Mouse (Mus musculus) kidney, embryonic 16.5 days (tissue): ENCODE data around the gene Habp2. TPM values are rescaled to one million over a fixed set of nuclear protein-coding genes. Genes with fewer than 3 reads are reported as not detected.
A peak's percentile ranks its signal among the peaks of the same experiment; 100 is the strongest.

Source experiments
- ATAC-seq: fragments of 200-750 bp; cut with Nextera tagmentation; 2 replicates; pipeline ENCODE4 v1.8.0; 2017; ENCODE audit warnings: moderate TSS enrichment; ENCODE audit not compliant: low FRiP score, low TSS enrichment
- H3K27ac ChIP-seq: fragments of 300-500 bp; sonication (generic); 2 replicates; pipeline ENCODE4 v1.5.1; 2014; ENCODE audit warnings: low read length
- H3K27me3 ChIP-seq: fragments of 300-500 bp; sonication (generic); 2 replicates; pipeline ENCODE4 v1.6.1; 2014; ENCODE audit warnings: low read length, control low read depth, mixed read lengths; ENCODE audit not compliant: insufficient read depth
- H3K36me3 ChIP-seq: fragments of 300-500 bp; sonication (generic); 2 replicates; pipeline ENCODE4 v1.6.1; 2014; ENCODE audit warnings: low read length, control low read depth, mixed read lengths; ENCODE audit not compliant: insufficient read depth
- H3K4me1 ChIP-seq: fragments of 300-500 bp; sonication (generic); 2 replicates; pipeline ENCODE4 v1.6.1; 2014; ENCODE audit warnings: low read length, control low read depth, mixed read lengths; ENCODE audit not compliant: insufficient read depth
- H3K4me2 ChIP-seq: fragments of 300-500 bp; sonication (generic); replicated peaks from 2 replicates; pipeline ENCODE4 v1.6.1; 2014; ENCODE audit warnings: low read depth, low read length
- H3K4me3 ChIP-seq: fragments of 300-500 bp; sonication (generic); 2 replicates; pipeline ENCODE4 v1.5.1; 2014; ENCODE audit warnings: mild to moderate bottlenecking, low read length
- H3K9ac ChIP-seq: fragments of 300-500 bp; sonication (generic); replicated peaks from 2 replicates; pipeline ENCODE4 v1.6.1; 2014; ENCODE audit warnings: low read length
- H3K9me3 ChIP-seq: fragments of 300-500 bp; sonication (generic); 2 replicates; pipeline ENCODE4 v1.6.1; 2016; ENCODE audit warnings: low read length, control low read depth
- WGBS: fragments of 180-500 bp; shearing (Covaris S2); extraction: QIAGEN DNeasy Blood & Tissue Kit; methylation state at CpG from one replicate; pipeline ENCODE4 v1.1.7; 2014; 5-methylcytosine and 5-hydroxymethylcytosine counted together
- polyA plus RNA-seq: library from polyadenylated mRNA; unstranded; fragments of >200 nt; fragmentation: Nextera tagmentation; extraction: Ambion mirVana; gene quantifications from 2 replicates; pipeline ENCODE4 v1.2.1, GENCODE M21; 2015

The Habp2 gene
- polyA plus RNA-seq, 1 experiment from 2014 or later, result 50.5 TPM

GRCm38 (mm10) chr19:56320186-56320860, 33.4 kb downstream of the Habp2 start:
- WGBS, result 7% methylated on average over 26 of the region's 26 CpGs
- H3K4me3 ChIP-seq, result peak overlapping the region; percentile 1; the same call in 1 of the 2 replicates
- ATAC-seq, result peak; percentile 23; the same call in 1 of the 2 replicates

GRCm38 (mm10) chr19:56321303-56321920, 34.5 kb downstream of the Habp2 start:
- no peak overlapping the region for H3K4me2 ChIP-seq
- no peaks in the 10 kb centered on the region for H3K9me3 ChIP-seq
- no peak overlapping the region for H3K4me3 ChIP-seq
- no peaks in the 10 kb centered on the region for H3K36me3 ChIP-seq
- peaks cover 23% of the 10 kb centered on the region for H3K4me1 ChIP-seq
- no peak overlapping the region for H3K9ac ChIP-seq
- WGBS, result 71% methylated on average over 12 of the region's 12 CpGs
- no peaks in the 10 kb centered on the region for H3K27me3 ChIP-seq
- H3K27ac ChIP-seq, result no peak overlapping the region
- no peak for ATAC-seq

More at GRCm38 (mm10) chr19:56320186-56320860, 33.4 kb downstream of the Habp2 start:
- Histone ChIP-seq H3K27me3 (no peaks in the 10 kb centered on the region), H3K4me1 (peaks cover 13% of the 10 kb centered on the region), H3K27ac (0 out of 2 replicates have a peak overlapping the region, but pooled peaks have one; percentile 9), H3K9me3 (no peaks in the 10 kb centered on the region), H3K36me3 (no peaks in the 10 kb centered on the region), H3K4me2 (peak overlapping the region; percentile 37), H3K9ac (peak overlapping the region; percentile 15; the same call in 1 of the 2 replicates)

GRCm38 (mm10) chr19:56325676-56326075, 38.7 kb downstream of the Habp2 start:
- 48% methylated on average over 10 of the region's 10 CpGs for WGBS
- peak; percentile 12; the same call in 1 of the 2 replicates for ATAC-seq
- peak overlapping the region; percentile 11 for H3K4me2 ChIP-seq

GRCm38 (mm10) chr19:56326243-56326855, 39.4 kb downstream of the Habp2 start:
- H3K4me3 ChIP-seq, result no peak overlapping the region
- WGBS, result 48% methylated on average over 21 of the region's 21 CpGs
- H3K9me3 ChIP-seq, result no peaks in the 10 kb centered on the region
- no peaks in the 10 kb centered on the region for H3K27me3 ChIP-seq
- H3K9ac ChIP-seq, result no peak overlapping the region
- H3K4me1 ChIP-seq, result peaks cover 10% of the 10 kb centered on the region
- H3K27ac ChIP-seq, result no peak overlapping the region
- peak overlapping the region; percentile 11 for H3K4me2 ChIP-seq
- no peaks in the 10 kb centered on the region for H3K36me3 ChIP-seq
- ATAC-seq, result 0 out of 2 replicates have a peak, but pooled peaks have one; percentile 39

More at GRCm38 (mm10) chr19:56325676-56326075, 38.7 kb downstream of the Habp2 start:
- H3K36me3 ChIP-seq, result no peaks in the 10 kb centered on the region
- H3K27ac ChIP-seq, result no peak overlapping the region
- no peaks in the 10 kb centered on the region for H3K27me3 ChIP-seq
- peaks cover 13% of the 10 kb centered on the region for H3K4me1 ChIP-seq
- no peak overlapping the region for H3K9ac ChIP-seq
- no peak overlapping the region for H3K4me3 ChIP-seq
- no peaks in the 10 kb centered on the region for H3K9me3 ChIP-seq

- WGBS, result 89% methylated on average over 17 of the region's 17 CpGs
- no peak overlapping the region for H3K4me2 ChIP-seq
- no peak overlapping the region for H3K9ac ChIP-seq
- ATAC-seq, result no peak
- H3K27ac ChIP-seq, result no peak overlapping the region
- no peaks in the 10 kb centered on the region for H3K9me3 ChIP-seq
- no peaks in the 10 kb centered on the region for H3K27me3 ChIP-seq
- no peak overlapping the region for H3K4me3 ChIP-seq
- no peaks in the 10 kb centered on the region for H3K36me3 ChIP-seq
- H3K4me1 ChIP-seq, result no peaks in the 10 kb centered on the region
These were observed 49.4 kb downstream of the Habp2 start for GRCm38 (mm10) chr19:56336321-56336720.

- WGBS, result 49% methylated on average over 12 of the region's 12 CpGs
These were observed 49.9 kb downstream of the Habp2 start for GRCm38 (mm10) chr19:56336826-56337225.

GRCm38 (mm10) chr19:56342006-56342405, 55.1 kb downstream of the Habp2 start:
- no peaks in the 10 kb centered on the region for H3K9me3 ChIP-seq
- H3K27me3 ChIP-seq, result 0 out of 2 replicates have a peak, but pooled peaks cover 3% of the 10 kb centered on the region
- no peak overlapping the region for H3K4me2 ChIP-seq
- H3K36me3 ChIP-seq, result no peaks in the 10 kb centered on the region
- WGBS, result 76% methylated on average over 8 of the region's 8 CpGs
- no peak overlapping the region for H3K9ac ChIP-seq
- H3K4me3 ChIP-seq, result no peak overlapping the region
- no peaks in the 10 kb centered on the region for H3K4me1 ChIP-seq
- no peak overlapping the region for H3K27ac ChIP-seq
- no peak for ATAC-seq

More at GRCm38 (mm10) chr19:56336826-56337225, 49.9 kb downstream of the Habp2 start:
- no peaks in the 10 kb centered on the region for H3K27me3 ChIP-seq
- no peaks in the 10 kb centered on the region for H3K36me3 ChIP-seq
- no peaks in the 10 kb centered on the region for H3K9me3 ChIP-seq
- no peak overlapping the region for H3K9ac ChIP-seq
- H3K4me2 ChIP-seq, result no peak overlapping the region
- no peak for ATAC-seq
- H3K27ac ChIP-seq, result no peak overlapping the region
- H3K4me1 ChIP-seq, result no peaks in the 10 kb centered on the region
- no peak overlapping the region for H3K4me3 ChIP-seq

GRCm38 (mm10) chr19:56343869-56344563, 57.1 kb downstream of the Habp2 start:
- Histone ChIP-seq H3K4me1 (no peaks in the 10 kb centered on the region), H3K4me2 (no peak overlapping the region), H3K36me3 (no peaks in the 10 kb centered on the region), H3K4me3 (no peak overlapping the region), H3K9ac (no peak overlapping the region), H3K27ac (no peak overlapping the region), H3K27me3 (0 out of 2 replicates have a peak, but pooled peaks cover 3% of the 10 kb centered on the region), H3K9me3 (no peaks in the 10 kb centered on the region)
- no peak for ATAC-seq
- WGBS, result 72% methylated on average over 26 of the region's 26 CpGs

GRCm38 (mm10) chr19:56346016-56346415, 59.1 kb downstream of the Habp2 start:
- 77% methylated on average over 3 of the region's 3 CpGs for WGBS
- no peaks in the 10 kb centered on the region for H3K4me1 ChIP-seq
- 0 out of 2 replicates have a peak, but pooled peaks cover 3% of the 10 kb centered on the region for H3K27me3 ChIP-seq
- H3K36me3 ChIP-seq, result no peaks in the 10 kb centered on the region
- no peak overlapping the region for H3K9ac ChIP-seq
- H3K4me3 ChIP-seq, result no peak overlapping the region
- no peaks in the 10 kb centered on the region for H3K9me3 ChIP-seq
- H3K4me2 ChIP-seq, result no peak overlapping the region
- no peak for ATAC-seq
- no peak overlapping the region for H3K27ac ChIP-seq
